In the genomic region with DNA sequence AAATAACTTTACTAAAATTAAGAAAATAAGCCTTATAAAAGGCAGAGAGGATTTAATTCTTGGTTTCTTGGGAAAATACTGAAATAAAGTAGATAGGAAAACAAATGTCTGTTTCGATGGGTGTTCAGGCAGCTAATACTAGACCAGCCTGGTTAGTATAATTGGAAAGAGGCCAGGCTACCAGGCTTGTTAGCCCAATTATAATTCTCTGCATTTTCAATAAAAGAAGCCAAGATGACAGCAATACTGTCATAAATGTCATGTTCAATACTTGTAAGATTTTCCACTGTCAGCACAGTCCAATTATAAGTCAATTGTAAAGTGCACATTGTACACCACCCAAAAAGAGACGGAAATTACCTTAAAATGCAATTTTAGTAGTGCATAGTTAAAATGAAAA, we compare ENCODE assay signal across 24 mouse cellular contexts.
DNase-seq lines count a peak whose midpoint lies in the region; ATAC-seq and TF ChIP-seq lines count a peak whose summit lies in the region.
"Had no signal": no experiment of that assay in that cellular context is flagged by ENCODE, and none has a peak within 500 bp of the region (broad histone marks: within the 10 kb centered on the region; RNA-seq: fewer than 3 reads in every experiment).

No protein-coding gene starts in this region.

- no peaks in the 10 kb centered on the region for H3K9me3 ChIP-seq in forebrain, embryonic 14.5 days (replicated peaks; ENCODE audit: control insufficient read depth, low read length)
- H3K9me3 ChIP-seq in forebrain, embryonic 11.5 days (ENCODE audit: control insufficient read depth, low read length): no peaks in the 10 kb centered on the region
- H3K9me3 ChIP-seq in midbrain, postnatal 0 days (ENCODE audit: low read length): no peaks in the 10 kb centered on the region
- no peaks in the 10 kb centered on the region for H3K9me3 ChIP-seq in midbrain, embryonic 15.5 days
- H3K9me3 ChIP-seq: embryonic facial prominence, embryonic 12.5 days; forebrain, embryonic 13.5 days; hindbrain, embryonic 12.5 days had no signal

- peak; percentile 21 for DNase-seq in cerebellum, adult 9-10 months
- no peak for DNase-seq in cerebellum, postnatal 36 days
- peak; percentile 54 for DNase-seq in forebrain, embryonic 14.5 days (ENCODE audit: low spot score)
- no peak for DNase-seq in forebrain, embryonic 11.5 days (ENCODE audit: low spot score)
- DNase-seq in midbrain, postnatal 0 days (ENCODE audit: low spot score): peak; percentile 14
- no peak for DNase-seq in layer of hippocampus, postnatal 10 days (ENCODE audit: low spot score in 2 of 2)
- DNase-seq in adrenal gland, postnatal 25 days: no peak
- DNase-seq: adrenal gland, postnatal 10 days; cerebellum, adult 18-20 months; cerebellum, adult 9-11 months; forebrain, postnatal 0 days; gastrocnemius, adult 2 months; gastrocnemius, postnatal 14 days; heart, adult 11 months had no signal

- no peaks in the 10 kb centered on the region for H3K4me1 ChIP-seq in forebrain, embryonic 14.5 days (ENCODE audit: control insufficient read depth, insufficient read depth, low read length)
- no peaks in the 10 kb centered on the region for H3K4me1 ChIP-seq in forebrain, embryonic 11.5 days (replicated peaks; ENCODE audit: control insufficient read depth, insufficient read depth, low read length)
- H3K4me1 ChIP-seq in midbrain, postnatal 0 days (ENCODE audit: insufficient read depth, low read length): no peaks in the 10 kb centered on the region
- no peaks in the 10 kb centered on the region for H3K4me1 ChIP-seq in midbrain, embryonic 15.5 days
- H3K4me1 ChIP-seq: embryonic facial prominence, embryonic 12.5 days; forebrain, embryonic 13.5 days; hindbrain, embryonic 12.5 days had no signal

- H3K4me2 ChIP-seq in forebrain, embryonic 14.5 days (ENCODE audit: low read length): no peak overlapping the region
- H3K4me2 ChIP-seq in forebrain, embryonic 11.5 days (ENCODE audit: low read depth, low read length, severe bottlenecking): no peak overlapping the region
- no peak overlapping the region for H3K4me2 ChIP-seq in midbrain, postnatal 0 days (ENCODE audit: low read depth, low read length, poor library complexity, severe bottlenecking)
- H3K4me2 ChIP-seq in midbrain, embryonic 15.5 days: no peak overlapping the region
- H3K4me2 ChIP-seq: embryonic facial prominence, embryonic 12.5 days; forebrain, embryonic 13.5 days; heart, embryonic 11.5 days; hindbrain, embryonic 12.5 days had no signal

- no peaks in the 10 kb centered on the region for H3K27me3 ChIP-seq in forebrain, embryonic 14.5 days (replicated peaks; ENCODE audit: control insufficient read depth, insufficient read depth, low read length)
- H3K27me3 ChIP-seq in forebrain, embryonic 11.5 days (ENCODE audit: control insufficient read depth, insufficient read depth, low read length): no peaks in the 10 kb centered on the region
- no peaks in the 10 kb centered on the region for H3K27me3 ChIP-seq in midbrain, postnatal 0 days (ENCODE audit: insufficient read depth, low read length)
- H3K27me3 ChIP-seq in midbrain, embryonic 15.5 days (replicated peaks): no peaks in the 10 kb centered on the region
- H3K27me3 ChIP-seq: embryonic facial prominence, embryonic 12.5 days; forebrain, embryonic 13.5 days; hindbrain, embryonic 12.5 days; Patski had no signal

- H3K4me3 ChIP-seq in forebrain, embryonic 14.5 days (ENCODE audit: low read depth, low read length): no peak overlapping the region
- H3K4me3 ChIP-seq in forebrain, embryonic 11.5 days (ENCODE audit: low read depth, low read length): no peak overlapping the region
- no peak overlapping the region for H3K4me3 ChIP-seq in midbrain, postnatal 0 days (ENCODE audit: low read depth, low read length)
- H3K4me3 ChIP-seq in midbrain, embryonic 15.5 days: no peak overlapping the region
- H3K4me3 ChIP-seq: embryonic facial prominence, embryonic 12.5 days; erythroblast, embryonic 14.5 days; forebrain, embryonic 13.5 days; gastrocnemius, adult 2 months; hindbrain, embryonic 12.5 days had no signal

- H3K27ac ChIP-seq in forebrain, embryonic 14.5 days (ENCODE audit: low read depth, low read length): no peak overlapping the region
- no peak overlapping the region for H3K27ac ChIP-seq in forebrain, embryonic 11.5 days (ENCODE audit: low read depth, low read length)
- no peak overlapping the region for H3K27ac ChIP-seq in midbrain, postnatal 0 days (ENCODE audit: low read depth, low read length)
- H3K27ac ChIP-seq in midbrain, embryonic 15.5 days: no peak overlapping the region
- H3K27ac ChIP-seq: embryonic facial prominence, embryonic 12.5 days; forebrain, embryonic 13.5 days; gastrocnemius, adult 2 months; hindbrain, embryonic 12.5 days had no signal

- ATAC-seq in forebrain, embryonic 14.5 days: no peak
- no peak for ATAC-seq in forebrain, embryonic 11.5 days (replicated peaks; ENCODE audit: low FRiP score)
- ATAC-seq in midbrain, postnatal 0 days (ENCODE audit: low FRiP score): no peak
- ATAC-seq in midbrain, embryonic 15.5 days (replicated peaks): no peak
- ATAC-seq: forebrain, embryonic 13.5 days; forebrain, postnatal 0 days; hindbrain, embryonic 16.5 days; inflammation-experienced regulatory T-cells, adult 6 months; intestine, embryonic 16.5 days; Patski had no signal

- 73% methylated on average over 2 of the region's 2 CpGs for WGBS in forebrain, embryonic 14.5 days
- 88% methylated on average over 2 of the region's 2 CpGs for WGBS in forebrain, embryonic 11.5 days
- 74% methylated on average over 2 of the region's 2 CpGs for WGBS in midbrain, postnatal 0 days
- WGBS in midbrain, embryonic 15.5 days: 81% methylated on average over 2 of the region's 2 CpGs

- no peaks in the 10 kb centered on the region for H3K36me3 ChIP-seq in forebrain, embryonic 14.5 days (ENCODE audit: control insufficient read depth, insufficient read depth, low read length)
- no peaks in the 10 kb centered on the region for H3K36me3 ChIP-seq in forebrain, embryonic 11.5 days (ENCODE audit: control insufficient read depth, insufficient read depth, low read length)
- no peaks in the 10 kb centered on the region for H3K36me3 ChIP-seq in midbrain, postnatal 0 days (ENCODE audit: insufficient read depth, low read length)
- H3K36me3 ChIP-seq in midbrain, embryonic 15.5 days (replicated peaks): no peaks in the 10 kb centered on the region
- H3K36me3 ChIP-seq: embryonic facial prominence, embryonic 12.5 days; hindbrain, embryonic 12.5 days had no signal

- H3K9ac ChIP-seq in forebrain, embryonic 14.5 days (ENCODE audit: low read length): no peak overlapping the region
- no peak overlapping the region for H3K9ac ChIP-seq in forebrain, embryonic 11.5 days (ENCODE audit: low read length)
- no peak overlapping the region for H3K9ac ChIP-seq in midbrain, postnatal 0 days (replicated peaks; ENCODE audit: low read length, poor library complexity, severe bottlenecking)
- H3K9ac ChIP-seq in midbrain, embryonic 15.5 days: no peak overlapping the region
- H3K9ac ChIP-seq: embryonic facial prominence, embryonic 12.5 days; forebrain, embryonic 13.5 days; forebrain, postnatal 0 days; hindbrain, embryonic 12.5 days had no signal

- no peak for TF ChIP-seq CTCF in midbrain, postnatal 0 days (IDR thresholded peaks at IDR 0.05)

Comparison
In these comparisons a context has a peak if more than half of its experiments do, and no peak if none do; other contexts are left out.
1. DNase-seq: peak in cerebellum, adult 9-10 months (single experiment), forebrain, embryonic 14.5 days (single experiment) and midbrain, postnatal 0 days (single experiment); none in cerebellum, postnatal 36 days (0 of 2), forebrain, embryonic 11.5 days (single experiment), layer of hippocampus, postnatal 10 days (0 of 2) and adrenal gland, postnatal 25 days (single experiment).